Mouse (Mus musculus) MEL (cell line): ENCODE results near the gene Fzd7. TPM values are rescaled to one million over a fixed set of nuclear protein-coding genes. Genes with fewer than 3 reads are reported as not detected.

Experiments used
- DNase-seq: peaks from one replicate; pipeline ENCODE4 v3.0.0; 2011; ENCODE audit warnings: low read depth, low spot score
- H3K27ac ChIP-seq: 2 replicates; pipeline ENCODE4 v1.5.1; 2012; ENCODE audit warnings: low read depth, mild to moderate bottlenecking, control low read depth, low read length, moderate library complexity; ENCODE audit not compliant: control insufficient read depth
- H3K27me3 ChIP-seq, 2 experiments: fragments of 150-350 bp in 1 of 2; sonication (generic) in 1 of 2; 2 replicates each; pipeline ENCODE4 v1.6.1; 2012; ENCODE audit warnings: low read length in 2 of 2, mild to moderate bottlenecking in 2 of 2, improper control_type of control experiment in 1 of 2, moderate library complexity in 1 of 2; ENCODE audit not compliant: insufficient read depth in 2 of 2, control insufficient read depth in 1 of 2
- H3K36me3 ChIP-seq, 2 experiments: 2 replicates each; pipeline ENCODE4 v1.6.1; 2012 to 2014; ENCODE audit warnings: low read length in 2 of 2, improper control_type of control experiment in 1 of 2, inconsistent platforms in 1 of 2, mild to moderate bottlenecking in 1 of 2; ENCODE audit not compliant: insufficient read depth in 2 of 2, control insufficient read depth in 1 of 2
- H3K4me1 ChIP-seq, 2 experiments: fragments of 150-350 bp in 1 of 2; sonication (generic) in 1 of 2; 2 replicates each; pipeline ENCODE4 v1.6.1; 2012; ENCODE audit warnings: low read length in 2 of 2, improper control_type of control experiment in 1 of 2, mild to moderate bottlenecking in 1 of 2; ENCODE audit not compliant: insufficient read depth in 2 of 2, control insufficient read depth in 1 of 2
- H3K4me3 ChIP-seq, 2 experiments: fragments of 150-350 bp in 1 of 2; sonication (generic) in 1 of 2; 2 replicates each; pipeline ENCODE4 v1.5.1; 2012; ENCODE audit warnings: low read depth in 2 of 2, low read length in 2 of 2, mild to moderate bottlenecking in 2 of 2, moderate library complexity in 2 of 2, control low read depth in 1 of 2, improper control_type of control experiment in 1 of 2; ENCODE audit not compliant: control insufficient read depth in 1 of 2, insufficient read depth in 1 of 2
- H3K79me2 ChIP-seq: 2 replicates; pipeline ENCODE4 v1.6.1; 2012; ENCODE audit warnings: mild to moderate bottlenecking, low read length, moderate library complexity; ENCODE audit not compliant: control insufficient read depth, poor library complexity, insufficient read depth
- H3K9ac ChIP-seq: 2 replicates; pipeline ENCODE4 v1.6.1; 2012; ENCODE audit warnings: low read depth, mild to moderate bottlenecking, control low read depth, low read length, moderate library complexity; ENCODE audit not compliant: control insufficient read depth, poor library complexity, severe bottlenecking
- H3K9me3 ChIP-seq: fragments of 150-350 bp; sonication (generic); replicated peaks from 2 replicates; pipeline ENCODE4 v1.6.1; 2012; ENCODE audit warnings: mild to moderate bottlenecking, low read length, improper control_type of control experiment, moderate library complexity; ENCODE audit not compliant: insufficient read depth
- E2F4 ChIP-seq: IDR thresholded peaks from 2 replicates; pipeline ENCODE4 v1.6.1; 2011; ENCODE audit warnings: low read depth, low read length, improper control_type of control experiment, borderline replicate concordance
- EP300 ChIP-seq, 2 experiments: IDR thresholded peaks; 2 replicates each; pipeline ENCODE4 v1.6.1; 2011; ENCODE audit warnings: improper control_type of control experiment in 2 of 2, low read length in 2 of 2, low read depth in 1 of 2, mild to moderate bottlenecking in 1 of 2
- GABPA ChIP-seq: IDR thresholded peaks from 2 replicates; pipeline ENCODE4 v1.6.1; 2012; ENCODE audit warnings: low read depth, mild to moderate bottlenecking, inconsistent platforms, low read length, improper control_type of control experiment, moderate library complexity
- GATA1 ChIP-seq: IDR thresholded peaks from 2 replicates; pipeline ENCODE4 v1.6.1; 2011; ENCODE audit warnings: low read depth, low read length, improper control_type of control experiment
- JUND ChIP-seq: IDR thresholded peaks from 2 replicates; pipeline ENCODE4 v1.6.1; 2011; ENCODE audit warnings: low read depth, mild to moderate bottlenecking, improper control_type of control experiment, low read length
- MAFK ChIP-seq: IDR thresholded peaks from 2 replicates; pipeline ENCODE4 v1.6.1; 2011; ENCODE audit warnings: low read depth, mild to moderate bottlenecking, low read length, improper control_type of control experiment, borderline replicate concordance
- MAX ChIP-seq: IDR thresholded peaks from 2 replicates; pipeline ENCODE4 v1.6.1; 2011; ENCODE audit warnings: low read length, improper control_type of control experiment
- MEF2A ChIP-seq: IDR thresholded peaks from 2 replicates; pipeline ENCODE4 v1.6.1; 2014; ENCODE audit warnings: low read depth, mild to moderate bottlenecking, inconsistent platforms, low read length, improper control_type of control experiment; ENCODE audit not compliant: poor library complexity, insufficient replicate concordance, severe bottlenecking; ENCODE audit errors: extremely low read depth
- MXI1 ChIP-seq: IDR thresholded peaks from 2 replicates; pipeline ENCODE4 v1.6.1; 2011; ENCODE audit warnings: mild to moderate bottlenecking, low read depth, low read length, improper control_type of control experiment
- MYB ChIP-seq: IDR thresholded peaks from 2 replicates; pipeline ENCODE4 v1.6.1; 2011; ENCODE audit warnings: mild to moderate bottlenecking, low read depth, low read length, improper control_type of control experiment
- NELFE ChIP-seq: IDR thresholded peaks from 2 replicates; pipeline ENCODE4 v1.6.1; 2011; ENCODE audit warnings: low read depth, low read length, improper control_type of control experiment
- NRF1 ChIP-seq: IDR thresholded peaks from 2 replicates; pipeline ENCODE4 v1.6.1; 2014; ENCODE audit warnings: low read depth, mild to moderate bottlenecking, inconsistent platforms, low read length, improper control_type of control experiment, moderate library complexity; ENCODE audit not compliant: poor library complexity, insufficient read depth, severe bottlenecking
- RAD21 ChIP-seq: IDR thresholded peaks from 2 replicates; pipeline ENCODE4 v1.6.1; 2011; ENCODE audit warnings: mild to moderate bottlenecking, low read depth, low read length, improper control_type of control experiment
- SIN3A ChIP-seq: IDR thresholded peaks from 2 replicates; pipeline ENCODE4 v1.6.1; 2012; ENCODE audit warnings: low read length, improper control_type of control experiment, inconsistent platforms
- TAL1 ChIP-seq: IDR thresholded peaks from 2 replicates; pipeline ENCODE4 v1.6.1; 2012; ENCODE audit warnings: mild to moderate bottlenecking, inconsistent platforms, low read length, moderate library complexity, mixed read lengths
- USF1 ChIP-seq: IDR thresholded peaks from 2 replicates; pipeline ENCODE4 v1.6.1; 2014; ENCODE audit warnings: low read depth, mild to moderate bottlenecking, inconsistent platforms, low read length, improper control_type of control experiment, moderate library complexity
- ZKSCAN1 ChIP-seq: IDR thresholded peaks from 2 replicates; pipeline ENCODE4 v1.6.1; 2012; ENCODE audit warnings: low read depth, mild to moderate bottlenecking, inconsistent platforms, low read length, improper control_type of control experiment, moderate library complexity
- ZMIZ1 ChIP-seq: IDR thresholded peaks from 2 replicates; pipeline ENCODE4 v1.6.1; 2012; ENCODE audit warnings: low read depth, mild to moderate bottlenecking, inconsistent platforms, low read length, improper control_type of control experiment, moderate library complexity
- polyA plus RNA-seq, 2 experiments: library from polyadenylated mRNA; stranded (reverse) in 1 of 2; unstranded in 1 of 2; fragments of >175 nt in 1 of 2; fragments of >200 nt in 1 of 2; gene quantifications; 2 replicates each; pipeline versions ENCODE4 v1.2.1 to v1.2.4; 2012; ENCODE audit warnings: low replicate concordance in 2 of 2, low read depth in 1 of 2; ENCODE audit not compliant: insufficient read length in 2 of 2, insufficient read depth in 1 of 2, missing spikeins in 1 of 2
- total RNA-seq: library from RNA; depleted of rRNA; stranded (reverse); fragments of 300-350 nt; gene quantifications from 2 replicates; pipeline ENCODE4 v1.2.3, GENCODE M21; 2012

Fzd7 gene
- total and polyA plus RNA-seq, 3 experiments: 18.5 to 24.7 TPM; not detected in 1

DNA sequence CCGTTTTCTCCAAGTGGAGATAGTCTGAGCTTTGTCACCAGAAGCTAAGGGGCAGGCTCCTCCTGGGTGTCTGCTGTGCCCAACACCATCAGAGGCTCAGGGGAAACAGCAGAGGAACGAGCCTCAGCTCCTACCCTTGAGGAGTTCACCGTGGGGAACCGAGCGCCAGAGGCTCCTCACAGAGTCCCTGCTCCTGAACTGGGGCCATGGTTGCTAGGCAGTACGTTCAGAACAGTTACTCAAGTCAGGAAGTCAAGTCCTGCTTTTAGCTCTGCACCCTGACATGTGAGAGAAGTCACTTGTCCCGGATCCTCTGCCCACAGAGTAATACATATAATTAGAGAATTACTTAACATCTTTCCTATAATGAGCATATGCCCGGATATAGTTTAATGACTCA, 23.3 kb upstream of the Fzd7 start:
- Histone ChIP-seq H3K9me3 (no peaks in the 10 kb centered on the region), H3K4me3 (no peak overlapping the region), H3K36me3 (no peaks in the 10 kb centered on the region), H3K4me1 (no peaks in the 10 kb centered on the region; a peak in 1 of 4 replicates), H3K79me2 (no peaks in the 10 kb centered on the region), H3K27me3 (peaks cover 12 to 18% of the 10 kb centered on the region in 2 experiments), H3K9ac (no peak overlapping the region), H3K27ac (no peak overlapping the region)
- TF ChIP-seq MXI1: no peak
- TF ChIP-seq ZMIZ1: no peak
- TF ChIP-seq USF1: no peak
- TF ChIP-seq EP300 (IDR thresholded peaks at IDR 0.05; ENCODE audit: low read depth in 1 of 2, low read length in 2 of 2): no peak
- TF ChIP-seq ZKSCAN1: no peak
- no peak for TF ChIP-seq SIN3A
- TF ChIP-seq GABPA: no peak
- TF ChIP-seq NRF1: no peak
- TF ChIP-seq MEF2A: no peak
- TF ChIP-seq MYB: no peak
- TF ChIP-seq RAD21: no peak
- no peak for TF ChIP-seq JUND
- TF ChIP-seq MAX: no peak
- TF ChIP-seq E2F4: no peak
- TF ChIP-seq MAFK: no peak
- TF ChIP-seq GATA1: no peak
- DNase-seq: no peak

DNA sequence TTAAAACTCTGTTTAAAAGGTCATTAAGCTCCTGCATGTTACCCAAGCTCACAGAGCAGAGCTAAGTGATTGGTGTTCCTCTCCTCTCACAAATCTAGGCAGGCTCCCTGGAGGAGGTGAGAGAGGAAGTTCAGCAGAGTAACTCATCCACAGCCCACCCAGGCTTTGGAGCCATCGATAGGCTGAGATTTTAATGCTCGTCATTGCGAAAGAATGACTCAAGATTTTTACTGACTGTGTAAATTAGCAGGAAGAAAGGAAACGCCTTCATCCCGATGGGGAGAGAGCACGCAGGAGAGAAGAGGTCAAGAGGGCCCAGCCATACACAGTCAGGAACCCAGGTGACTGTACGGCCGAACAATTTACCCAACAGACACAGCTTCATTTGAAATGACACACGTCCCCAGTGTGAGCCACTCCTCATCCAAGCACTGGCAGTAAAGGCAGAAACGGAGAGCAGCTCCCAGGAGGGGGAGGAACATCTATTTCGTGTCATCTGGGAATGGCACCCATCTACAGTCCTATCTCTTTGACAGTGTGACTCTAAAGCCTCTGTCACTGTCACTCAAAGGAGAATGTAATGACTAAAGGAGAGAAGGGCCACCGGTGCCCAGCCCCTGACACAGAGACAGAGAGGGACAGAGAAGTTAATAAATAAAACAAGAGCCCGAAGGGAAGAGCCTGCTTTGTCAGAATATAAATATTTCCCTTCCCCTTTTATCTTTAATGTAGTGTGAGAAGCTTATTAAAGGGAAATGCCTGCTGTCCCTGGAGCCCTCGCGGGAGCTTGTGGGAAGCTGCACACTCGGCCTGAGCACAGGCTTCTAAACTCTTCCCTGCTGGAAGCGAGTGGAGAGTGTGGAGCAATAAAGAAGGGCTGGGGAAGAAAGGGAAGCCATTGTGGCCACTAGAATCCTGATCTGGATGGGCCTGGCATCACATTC, 17.3 kb upstream of the Fzd7 start:
- Histone ChIP-seq H3K4me3 (no peak overlapping the region), H3K27ac (no peak overlapping the region), H3K36me3 (no peaks in the 10 kb centered on the region)

More for the DNA sequence above, 17.3 kb upstream of the Fzd7 start:
- DNase-seq: no peak
- Histone ChIP-seq H3K4me1 (no peaks in the 10 kb centered on the region), H3K9ac (no peak overlapping the region), H3K79me2 (no peaks in the 10 kb centered on the region; the same call in 1 of the 2 replicates), H3K27me3 (peaks cover 6 to 10% of the 10 kb centered on the region in 2 experiments; a peak in 3 of 4 replicates), H3K9me3 (no peaks in the 10 kb centered on the region)
- TF ChIP-seq TAL1 (no peak), ZMIZ1 (no peak), NELFE (no peak), GABPA (no peak), GATA1 (no peak), RAD21 (no peak), USF1 (no peak)
